Mouse (Mus musculus) olfactory bulb, adult 2 months (tissue): ENCODE results near the gene Srm.

Source experiments
- CTCF ChIP-seq: fragments of 200-500 bp; IDR thresholded peaks from 2 replicates; pipeline ENCODE4 v1.5.1; 2012; ENCODE audit warnings: low read depth, mild to moderate bottlenecking, low read length, moderate library complexity; ENCODE audit not compliant: insufficient read depth
- POLR2A ChIP-seq: fragments of 200-500 bp; IDR thresholded peaks from 2 replicates; pipeline ENCODE4 v1.6.1; 2012; ENCODE audit warnings: mild to moderate bottlenecking, low read depth, low read length, moderate library complexity; ENCODE audit not compliant: insufficient read depth

DNA sequence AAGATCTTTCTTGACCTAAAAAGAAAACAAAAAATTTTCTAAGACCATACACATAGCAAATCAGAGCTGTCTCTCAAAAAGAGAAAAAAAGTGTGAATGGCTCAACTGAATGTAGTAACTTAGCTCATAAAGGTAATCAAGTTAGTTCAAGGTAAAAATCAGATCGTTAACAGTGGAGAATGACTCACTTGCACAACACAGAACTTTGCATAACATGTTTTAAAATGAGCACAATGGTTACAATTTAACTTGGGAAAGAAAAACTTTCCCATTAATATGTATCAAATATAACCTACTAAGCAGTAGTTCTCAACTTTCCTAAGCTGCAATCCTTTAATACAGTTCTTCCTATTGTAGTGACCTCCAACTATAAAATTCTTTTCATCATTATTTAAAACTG lies 29.4 kb downstream of the Srm start:
- no peak for TF ChIP-seq POLR2A
- no peak for TF ChIP-seq CTCF
